Mouse (Mus musculus) neutrophil, adult 83 days (primary cell): ENCODE results near the gene Pdgfb. TPM values are rescaled to one million over a fixed set of nuclear protein-coding genes. Genes with fewer than 3 reads are reported as not detected.

Source experiments
- total RNA-seq, 2 experiments: library from RNA; stranded (reverse); gene quantifications; one replicate each; pipeline ENCODE4 v1.2.4; 2023

The Pdgfb gene
- under 1 TPM; 0.68 to 0.75 TPM for total RNA-seq

DNA sequence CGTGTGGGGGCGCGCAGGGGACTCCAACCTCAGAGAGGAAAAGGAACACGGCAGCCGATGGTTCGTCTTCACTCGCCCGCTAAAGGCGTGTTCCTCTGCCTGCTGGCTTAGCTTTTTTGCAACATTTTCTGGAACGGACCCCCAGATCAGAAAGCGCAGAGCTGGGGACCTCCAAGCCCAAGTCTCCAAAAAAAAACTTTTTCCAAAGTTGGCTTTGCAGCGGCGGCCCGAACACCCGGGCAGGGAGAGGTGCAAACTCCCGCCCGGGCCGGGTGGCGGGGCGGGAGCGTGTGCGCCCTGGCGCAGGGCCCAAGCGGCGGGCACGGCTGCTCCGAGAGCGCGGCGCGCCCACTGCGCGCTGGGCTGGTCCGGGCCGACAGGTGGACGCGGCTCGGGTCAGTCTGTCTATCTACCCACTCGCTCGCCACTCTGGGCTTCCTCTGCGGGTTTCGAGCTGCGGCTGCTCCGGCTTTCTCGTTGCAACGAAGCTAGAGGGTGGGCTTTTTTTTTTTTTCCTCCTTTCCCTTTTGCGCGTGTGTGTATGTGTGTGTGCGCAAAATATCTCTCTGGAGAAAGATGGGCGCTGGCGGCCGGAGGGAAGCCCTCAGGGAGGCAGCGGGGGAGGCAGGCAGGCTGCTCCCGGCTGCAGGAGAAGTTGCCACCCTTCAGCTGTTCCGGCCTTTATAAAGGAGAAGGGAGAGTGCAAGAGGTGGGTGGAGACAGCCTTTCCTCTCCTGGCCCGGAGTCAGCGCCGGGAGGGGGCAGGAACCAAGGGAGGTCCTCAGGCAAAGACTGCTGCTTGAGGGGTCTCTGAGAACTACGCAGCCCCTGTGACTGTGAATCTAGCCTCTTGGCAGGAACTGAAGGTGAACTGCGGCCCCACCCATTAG lies at the start of gene Pdgfb:
Pdgfb (minus strand) TSS at position 657 of the 890 bp plus-strand sequence.

GRCm38 (mm10) chr15:79970940-79971339 lies 43.8 kb downstream of the Pdgfb start, which contains the start of gene Cbx7:
Gene Cbx7, minus strand, starts transcription at chr15:79971119.

Other genes starting within 250 kb of the Pdgfb start
- 1 to 10 TPM; 8.2 to 9.7 TPM for gene Dnal4, start 237.1 kb downstream of the Pdgfb start, total RNA-seq
- gene Nptxr, start 210.2 kb downstream of the Pdgfb start, total RNA-seq: under 1 TPM; 0.13 to 0.20 TPM
- under 1 TPM in 1 of 2 experiments, not detected in 1; 0.71 TPM for gene Npcd, start 180.7 kb downstream of the Pdgfb start, total RNA-seq
- 1 to 10 TPM; 6.3 to 8.4 TPM for gene Cbx6, start 180.3 kb downstream of the Pdgfb start, total RNA-seq
- 10 to 100 TPM; 57.1 to 72.6 TPM for gene Apobec3, start 123.3 kb downstream of the Pdgfb start, total RNA-seq
- 1 to 10 TPM; 6.7 to 7.3 TPM for gene Cbx7, start 43.9 kb downstream of the Pdgfb start, total RNA-seq
- 1 to 10 TPM; 5.1 to 8.6 TPM for gene Syngr1, start 76.4 kb upstream of the Pdgfb start, total RNA-seq
- gene Rpl3, start 76.9 kb upstream of the Pdgfb start, total RNA-seq: 100 to 1,000 TPM; 383 to 427 TPM
- gene Tab1, start 118.2 kb upstream of the Pdgfb start, total RNA-seq: 10 to 100 TPM; 16.2 to 20.8 TPM
- not detected for gene Mgat3, start 158.7 kb upstream of the Pdgfb start, total RNA-seq
- gene Mief1, start 219.0 kb upstream of the Pdgfb start, total RNA-seq: 10 to 100 TPM; 22.8 to 26.5 TPM
- gene AC140267.1, start 220.9 kb upstream of the Pdgfb start, total RNA-seq: 10 to 100 TPM in 1 of 2 experiments, not detected in 1; 12.0 TPM
- gene Atf4, start 240.2 kb upstream of the Pdgfb start, total RNA-seq: 100 to 1,000 TPM; 377 to 386 TPM
- 10 to 100 TPM; 11.6 to 16.1 TPM for gene Rps19bp1, start 249.3 kb upstream of the Pdgfb start, total RNA-seq